Mouse (Mus musculus): ENCODE data around the gene Elovl5. TPM values are rescaled to one million over a fixed set of nuclear protein-coding genes. Genes with fewer than 3 reads are reported as not detected.

Gene Elovl5
- 10 to 100 TPM; 32.3 to 37.0 TPM for total RNA-seq (2021)
- long read RNA-seq, experiment 1, transcript Elovl5-201 (8 exons, 2,782 nt): major isoform, 23 of 38 reads
- long read RNA-seq, experiment 1, partial matches to known transcripts: 10 of 38 reads
- long read RNA-seq, experiment 1, other reads (novel, unspliced or antisense): 5 of 38 reads
- long read RNA-seq, experiment 2, transcript Elovl5-201 (8 exons, 2,782 nt): major isoform, 13 of 25 reads
- long read RNA-seq, experiment 2, partial matches to known transcripts: 9 of 25 reads
- long read RNA-seq, experiment 2, other reads (novel, unspliced or antisense): 3 of 25 reads

DNA sequence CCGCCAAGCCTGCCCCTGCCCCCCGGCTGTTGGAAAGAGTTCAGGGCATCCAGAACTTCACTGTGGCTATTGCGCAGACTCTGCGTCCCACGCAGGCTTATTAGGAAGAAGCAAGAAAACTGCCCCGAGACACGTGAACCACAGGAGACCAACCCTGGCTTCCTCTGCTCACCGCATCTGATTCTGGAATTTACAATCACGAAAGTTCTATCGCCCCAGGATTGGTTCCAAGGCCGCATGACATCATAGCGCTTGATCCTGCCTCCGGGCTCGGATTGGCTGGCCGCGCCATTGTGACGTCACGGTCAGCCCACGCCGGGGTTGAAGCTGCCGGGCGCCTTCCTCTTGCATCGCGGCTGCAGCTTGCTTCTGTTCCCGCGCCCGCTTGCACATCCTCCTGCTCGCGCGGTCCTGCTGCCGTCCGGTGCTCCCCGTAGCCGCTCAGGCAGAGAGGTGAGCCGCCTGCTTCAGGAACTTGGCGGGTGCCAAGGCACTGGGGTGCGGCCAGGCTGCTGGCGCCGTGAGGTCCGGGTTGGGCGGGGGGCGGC, at the start of gene Elovl5:
Gene Elovl5 (plus strand): TSS at position 291 of the 548 bp plus-strand sequence.
- DNase-seq (ENCODE audit: low spot score in 2 of 2): peak; percentile 91 to 95

GRCm38 (mm10) chr9:77891501-77891900, 25.7 kb upstream of the Elovl5 start:
- no peak for DNase-seq (ENCODE audit: low spot score in 2 of 2)

GRCm38 (mm10) chr9:77898551-77898950, 18.6 kb upstream of the Elovl5 start:
- no peak for DNase-seq (ENCODE audit: low spot score in 2 of 2)

DNA sequence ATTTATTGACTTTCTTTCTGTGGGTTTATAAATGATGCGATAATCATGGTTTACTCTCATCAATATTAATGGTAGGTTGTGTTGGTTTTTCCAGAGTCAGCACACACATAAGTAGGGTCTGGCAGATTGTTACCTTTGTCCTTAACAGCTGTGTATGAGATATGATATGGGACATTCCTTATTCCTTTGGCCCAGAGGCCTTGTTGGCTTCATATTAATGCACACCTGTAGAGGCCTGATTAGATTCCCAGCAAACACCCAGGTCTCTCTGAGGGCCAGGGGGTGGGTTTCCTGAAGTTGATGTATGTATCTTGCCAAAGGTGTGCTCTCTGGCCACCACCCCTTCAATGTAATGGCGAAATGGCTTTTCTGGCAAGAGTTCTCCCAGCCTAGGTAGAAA, 13.0 kb upstream of the Elovl5 start:
- DNase-seq (ENCODE audit: low spot score in 2 of 2): no peak

DNA sequence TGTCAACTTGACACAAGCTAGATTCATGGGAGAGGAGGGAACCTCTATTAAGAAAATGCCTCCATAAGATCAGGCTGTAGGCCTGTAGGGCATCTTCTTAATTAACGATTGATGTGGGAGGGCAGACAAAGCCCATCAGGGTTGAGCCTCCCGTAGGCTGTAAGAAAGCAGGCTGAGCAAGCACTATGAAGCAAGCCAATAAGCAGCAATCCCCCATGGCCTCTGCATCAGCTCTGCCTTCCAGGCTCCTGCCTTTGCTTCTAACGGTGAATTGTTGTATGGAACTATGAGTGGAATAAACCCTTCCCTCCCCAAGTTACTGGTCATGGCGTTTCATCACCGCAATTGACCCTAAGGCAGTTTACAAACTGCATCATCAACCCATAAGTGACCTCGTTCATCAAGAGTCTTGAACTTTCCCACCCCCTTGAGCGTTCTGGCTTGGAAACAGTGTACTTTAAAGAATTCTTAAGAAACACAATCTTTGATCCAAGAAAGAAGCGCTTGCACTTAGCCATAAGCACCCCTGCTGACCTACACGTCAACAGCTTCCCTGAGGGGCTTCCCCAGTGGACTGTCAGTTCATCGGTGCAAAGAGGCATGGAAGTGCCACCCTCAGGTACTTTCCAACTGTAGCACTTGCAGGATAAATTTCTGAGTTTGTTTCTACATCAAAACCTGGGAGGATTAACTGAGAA, 7.4 kb upstream of the Elovl5 start:
- DNase-seq (ENCODE audit: low spot score in 2 of 2): no peak

DNA sequence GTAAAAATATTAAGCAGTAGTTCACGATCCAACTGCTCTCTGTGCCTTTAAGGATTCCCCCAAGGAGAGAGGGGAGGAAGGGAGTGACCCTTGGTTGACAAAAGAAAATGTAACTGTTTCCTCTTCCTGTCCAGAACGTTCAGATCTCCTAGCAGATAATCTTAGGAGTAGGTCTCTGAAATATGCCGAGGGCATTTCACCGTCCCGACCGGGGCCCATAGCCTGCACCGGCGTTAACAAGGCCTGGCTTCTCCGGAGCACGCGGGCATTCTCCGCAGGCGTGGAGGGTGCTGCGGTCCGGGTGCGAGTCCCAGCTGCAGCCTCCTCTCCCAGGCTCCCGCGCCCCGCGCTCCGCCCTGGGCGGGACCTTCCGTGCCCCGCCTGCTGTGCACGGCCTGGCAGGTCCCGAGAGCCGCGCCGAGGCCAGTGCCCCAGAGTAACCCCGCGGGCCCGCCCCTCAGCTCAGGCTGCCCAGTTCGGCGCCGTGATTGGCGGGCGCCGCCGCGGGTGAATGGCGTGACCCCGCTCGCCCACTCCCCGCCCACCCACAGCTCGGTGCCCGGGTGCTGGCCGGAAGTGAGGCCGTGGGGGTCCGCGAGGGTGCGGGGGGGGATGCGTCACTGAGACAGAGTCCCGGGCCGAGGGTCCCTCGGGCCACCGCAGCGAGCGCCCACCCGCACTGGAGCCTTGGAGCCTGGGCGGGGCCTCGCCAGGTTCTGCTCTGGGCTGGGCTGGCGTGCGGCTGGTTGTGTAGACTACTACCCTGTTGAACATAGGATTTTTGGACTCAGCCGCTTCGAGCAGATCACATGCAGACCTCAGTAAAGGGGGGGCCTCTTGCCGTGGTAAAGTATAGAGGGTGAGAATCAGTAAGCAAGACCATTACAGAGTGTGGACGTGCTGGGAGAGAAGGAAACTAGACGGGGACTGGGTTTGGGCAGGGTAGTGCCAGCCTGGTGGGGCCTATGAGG, 6.6 kb upstream of the Elovl5 start:
- DNase-seq (ENCODE audit: low spot score in 2 of 2): peak; percentile 86 to 93

GRCm38 (mm10) chr9:77911508-77912229, 5.5 kb upstream of the Elovl5 start:
- DNase-seq (ENCODE audit: low spot score in 2 of 2): no peak

- DNase-seq (ENCODE audit: low spot score in 2 of 2): no peak
Measured at GRCm38 (mm10) chr9:77912246-77912645, 4.9 kb upstream of the Elovl5 start.

DNA sequence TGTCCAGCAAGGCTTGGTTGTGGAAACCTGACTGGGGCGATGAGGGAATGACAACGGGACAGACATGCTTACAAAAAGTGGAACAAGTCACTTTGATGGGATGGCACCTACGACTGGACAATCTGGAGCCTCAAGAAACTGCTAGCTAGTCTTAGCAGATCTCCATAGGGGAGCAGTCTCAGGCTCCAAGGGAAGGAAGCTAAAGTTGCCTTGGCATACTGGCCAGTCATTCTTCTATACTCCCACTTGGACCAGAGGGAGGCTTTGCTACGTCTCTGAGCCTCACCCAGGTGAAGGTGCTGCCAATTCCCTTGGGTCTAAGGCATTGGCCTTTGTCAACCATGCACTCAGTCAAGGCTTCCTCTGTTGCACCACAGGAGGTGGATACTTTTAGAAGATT, 2.5 kb upstream of the Elovl5 start:
- no peak for DNase-seq (ENCODE audit: low spot score in 2 of 2)

GRCm38 (mm10) chr9:77915791-77916190, 1.4 kb upstream of the Elovl5 start:
- no peak for DNase-seq (ENCODE audit: low spot score in 2 of 2)

GRCm38 (mm10) chr9:77917622-77918131, 513 bp downstream of the Elovl5 start:
- no peak for DNase-seq (ENCODE audit: low spot score in 2 of 2)

DNA sequence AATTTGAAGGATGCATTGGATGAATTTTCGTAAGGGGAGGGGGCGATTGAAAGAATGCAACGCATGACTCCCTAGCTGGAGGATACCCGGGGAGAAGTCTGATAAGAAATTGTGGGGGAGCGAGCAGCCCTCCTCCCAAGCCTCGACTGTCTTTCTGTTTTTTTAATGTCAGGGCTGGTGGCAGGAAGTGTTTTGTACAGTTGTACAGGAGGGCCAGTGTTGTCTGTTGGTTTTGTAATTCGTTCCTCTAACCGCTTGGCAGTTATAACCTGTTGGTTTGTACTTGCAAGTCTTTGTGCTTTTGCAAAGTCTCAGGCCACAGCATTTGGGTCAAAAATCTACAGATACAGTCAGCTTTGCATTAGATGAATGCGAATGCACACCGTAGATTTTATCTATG, 1.0 kb downstream of the Elovl5 start:
- no peak for DNase-seq (ENCODE audit: low spot score in 2 of 2)

GRCm38 (mm10) chr9:77918961-77919670, 2.0 kb downstream of the Elovl5 start:
- no peak for DNase-seq (ENCODE audit: low spot score in 2 of 2)

DNA sequence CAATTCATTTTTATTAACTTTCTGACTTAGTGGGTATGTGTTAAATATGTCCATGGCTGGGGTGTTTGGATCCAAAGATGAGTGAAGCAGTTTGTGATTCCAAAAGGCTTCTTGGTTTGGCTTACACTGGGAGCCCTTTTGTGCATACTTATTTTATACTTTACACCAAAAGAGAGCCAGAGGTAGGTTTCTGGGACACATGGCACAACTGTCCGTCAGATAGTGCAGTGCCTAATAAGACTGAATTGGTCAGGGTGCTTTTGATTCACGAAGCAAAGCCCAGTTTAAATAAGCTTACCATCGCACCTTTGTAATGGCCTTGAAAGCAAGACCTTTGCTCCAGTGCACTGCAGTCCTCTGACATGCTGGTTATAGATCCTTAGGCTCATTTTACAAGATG, 3.3 kb downstream of the Elovl5 start:
- no peak for DNase-seq (ENCODE audit: low spot score in 2 of 2)

DNA sequence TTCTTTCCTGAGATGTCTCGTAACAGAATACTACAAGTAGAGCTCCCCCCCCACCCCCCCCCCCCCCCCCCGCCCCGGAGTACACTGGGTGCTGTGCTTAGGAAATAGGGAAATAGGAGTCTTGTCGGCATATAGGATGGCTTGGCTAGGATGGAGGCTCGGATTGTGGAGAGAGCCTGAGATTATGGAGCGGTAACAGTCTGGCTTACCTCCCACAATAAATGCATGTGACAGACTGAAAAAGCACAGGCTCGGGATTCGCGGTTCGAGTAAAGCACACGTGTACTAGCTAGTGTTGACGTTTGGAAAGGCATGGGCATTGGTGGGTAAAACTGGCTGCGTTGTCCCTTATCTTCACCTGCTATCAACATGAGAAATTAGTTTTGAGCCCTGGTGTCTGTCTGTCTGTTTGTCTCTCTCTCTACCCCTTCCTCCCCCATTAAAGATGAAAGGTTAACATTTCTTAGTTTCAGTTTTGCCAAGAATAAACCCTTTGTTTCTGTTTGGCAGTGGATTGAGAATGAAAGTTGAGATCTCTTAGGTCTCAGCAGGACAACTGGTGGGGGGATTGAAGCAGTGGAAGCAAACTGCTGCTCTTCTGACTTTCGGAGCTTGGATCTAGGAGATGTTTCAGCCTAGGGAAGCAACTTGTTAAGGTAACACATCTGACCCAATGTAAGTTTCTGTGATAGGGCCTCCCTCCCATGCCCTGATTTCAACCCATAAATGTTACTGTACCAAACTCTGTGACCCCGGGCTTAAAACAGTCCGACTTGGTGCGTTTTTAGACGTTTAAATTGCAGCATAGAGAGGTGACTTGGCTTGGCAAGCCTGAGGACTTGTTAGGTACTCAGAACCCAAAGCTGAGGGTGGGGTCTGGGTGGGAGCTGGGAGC, 4.4 kb downstream of the Elovl5 start:
- no peak for DNase-seq (ENCODE audit: low spot score in 2 of 2)

- no peak for DNase-seq (ENCODE audit: low spot score in 2 of 2)
Measured at GRCm38 (mm10) chr9:77923774-77924173, 6.6 kb downstream of the Elovl5 start.

DNA sequence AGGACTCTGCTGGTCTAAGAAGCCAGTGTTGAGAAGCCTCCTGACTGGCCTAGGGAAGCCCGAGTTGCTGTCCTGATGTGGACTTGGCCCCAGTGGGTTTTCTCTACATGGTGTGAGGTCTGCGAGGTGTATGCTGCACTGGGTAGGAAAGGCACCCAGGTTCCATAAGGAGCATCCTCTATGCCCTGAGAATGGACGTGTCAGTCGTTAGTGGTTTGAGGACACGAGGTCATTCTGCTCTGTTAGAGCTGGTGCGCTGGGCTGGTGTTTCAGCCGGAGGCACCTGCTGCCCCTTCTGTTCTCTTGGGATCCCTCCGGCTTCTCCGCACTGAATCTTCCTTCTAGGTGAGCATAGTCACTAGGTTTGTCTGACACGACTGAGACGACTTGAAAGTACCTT, 7.0 kb downstream of the Elovl5 start:
- DNase-seq (ENCODE audit: low spot score in 2 of 2): no peak

DNA sequence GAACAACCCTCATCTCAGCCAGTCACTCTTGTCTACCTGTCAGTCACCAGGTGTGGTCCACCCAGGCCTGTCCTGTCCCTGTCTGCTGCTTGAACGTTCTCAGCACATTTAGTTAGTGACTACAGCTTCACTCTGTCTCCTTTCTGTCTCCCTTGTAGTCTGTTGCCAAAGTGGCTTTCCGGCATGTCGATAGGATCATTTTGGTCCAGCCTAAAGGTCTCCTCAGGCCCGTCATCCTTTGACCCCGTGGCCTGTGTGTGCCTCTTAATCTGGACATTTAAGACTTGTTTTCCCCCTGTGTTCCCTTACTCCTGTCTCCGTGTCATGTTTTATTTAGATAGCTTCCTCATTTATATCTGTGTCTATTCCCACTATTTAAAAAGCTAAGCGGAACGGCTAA, 9.0 kb downstream of the Elovl5 start:
- no peak for DNase-seq (ENCODE audit: low spot score in 2 of 2)

GRCm38 (mm10) chr9:77926911-77927310, 9.7 kb downstream of the Elovl5 start:
- DNase-seq (ENCODE audit: low spot score in 2 of 2): no peak

Measured in gastrocnemius, postnatal 4 days (tissue).